Mouse (Mus musculus) central nervous system, embryonic 14 days (tissue): ENCODE results near the gene Tbl1x. TPM values are rescaled to one million over a fixed set of nuclear protein-coding genes. Genes with fewer than 3 reads are reported as not detected.

Source experiments
- polyA plus RNA-seq: library from polyadenylated mRNA; depleted of rRNA; stranded (reverse); fragments of >200 nt; gene quantifications from 2 replicates; pipeline ENCODE4 v1.2.3, GENCODE M21; 2012; rRNA removed

Gene Tbl1x
- 47.0 and 47.5 TPM in 2 replicates for polyA plus RNA-seq

GRCm38 (mm10) chrX:77510371-77511300 is at the start of gene Tbl1x:
Gene Tbl1x, plus strand, starts transcription at chrX:77511013.

